Mouse (Mus musculus): Measurements from ENCODE around the gene Sgms2. TPM values are rescaled to one million over a fixed set of nuclear protein-coding genes. Genes with fewer than 3 reads are reported as not detected.
A peak's percentile ranks its signal among the peaks of the same experiment; 100 is the strongest.

The Sgms2 gene
- total RNA-seq, 2 experiments from 2014 or later = 4.3 to 6.0 TPM

DNA sequence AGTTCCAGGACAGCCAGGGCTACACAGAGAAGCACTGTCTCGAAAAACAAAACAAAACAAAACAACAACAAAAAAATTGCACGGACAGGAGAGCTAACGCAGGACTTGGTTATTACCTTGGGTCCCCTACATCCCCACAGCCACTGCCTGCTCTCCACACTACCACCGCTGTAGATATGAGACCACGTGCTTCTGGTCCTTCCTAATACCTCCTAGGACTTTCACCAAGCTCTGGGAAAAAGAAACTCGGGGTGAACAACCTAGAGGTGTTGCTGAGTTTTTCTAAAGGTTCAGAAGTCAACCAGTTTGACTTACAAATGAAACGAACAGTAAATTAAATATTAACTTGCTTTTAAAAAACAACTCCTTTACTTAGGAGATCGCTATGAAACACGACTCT is 2.8 kb downstream of the Sgms2 start:
- no peak for DNase-seq (ENCODE audit: low spot score in 2 of 2)

DNA sequence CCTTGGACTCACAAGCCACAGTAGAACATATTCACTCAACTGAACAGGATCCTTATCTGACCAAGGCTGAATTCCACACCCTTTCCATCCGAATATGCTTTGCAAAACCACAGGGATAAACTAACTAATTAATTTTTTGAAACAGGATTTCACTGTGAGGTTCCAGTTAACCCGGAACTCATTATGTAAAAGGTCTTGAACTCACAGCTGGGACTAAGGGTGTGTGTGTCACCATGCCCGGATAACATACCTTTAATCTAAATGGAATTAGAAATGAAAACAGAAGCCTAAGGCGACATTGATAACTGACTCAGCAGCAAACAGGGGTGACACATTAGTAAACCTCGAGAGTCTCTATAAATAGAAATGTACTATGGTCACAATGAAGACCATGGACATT is 5.8 kb downstream of the Sgms2 start:
- DNase-seq (ENCODE audit: low spot score in 2 of 2) = no peak

DNA sequence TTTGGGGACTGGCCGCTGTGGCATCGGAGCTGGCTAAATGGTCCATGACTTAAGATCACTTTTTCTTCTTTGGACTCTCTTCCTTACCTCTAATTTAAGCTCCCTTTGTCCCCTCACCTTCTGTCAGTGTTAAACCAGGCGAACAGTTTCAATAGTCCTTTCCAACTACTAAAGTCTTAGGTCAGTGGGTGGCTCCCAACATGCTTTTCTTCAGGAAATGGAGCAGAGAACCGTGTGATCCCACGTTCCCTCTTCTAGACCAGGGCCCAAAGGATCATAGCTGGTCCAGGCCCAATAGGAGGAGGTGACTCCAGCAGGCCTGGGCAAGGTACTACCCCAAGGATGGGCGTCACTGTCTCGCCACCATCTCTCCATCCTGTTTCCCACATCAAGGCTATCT is 7.6 kb downstream of the Sgms2 start:
- DNase-seq (ENCODE audit: low spot score in 2 of 2) = no peak

DNA sequence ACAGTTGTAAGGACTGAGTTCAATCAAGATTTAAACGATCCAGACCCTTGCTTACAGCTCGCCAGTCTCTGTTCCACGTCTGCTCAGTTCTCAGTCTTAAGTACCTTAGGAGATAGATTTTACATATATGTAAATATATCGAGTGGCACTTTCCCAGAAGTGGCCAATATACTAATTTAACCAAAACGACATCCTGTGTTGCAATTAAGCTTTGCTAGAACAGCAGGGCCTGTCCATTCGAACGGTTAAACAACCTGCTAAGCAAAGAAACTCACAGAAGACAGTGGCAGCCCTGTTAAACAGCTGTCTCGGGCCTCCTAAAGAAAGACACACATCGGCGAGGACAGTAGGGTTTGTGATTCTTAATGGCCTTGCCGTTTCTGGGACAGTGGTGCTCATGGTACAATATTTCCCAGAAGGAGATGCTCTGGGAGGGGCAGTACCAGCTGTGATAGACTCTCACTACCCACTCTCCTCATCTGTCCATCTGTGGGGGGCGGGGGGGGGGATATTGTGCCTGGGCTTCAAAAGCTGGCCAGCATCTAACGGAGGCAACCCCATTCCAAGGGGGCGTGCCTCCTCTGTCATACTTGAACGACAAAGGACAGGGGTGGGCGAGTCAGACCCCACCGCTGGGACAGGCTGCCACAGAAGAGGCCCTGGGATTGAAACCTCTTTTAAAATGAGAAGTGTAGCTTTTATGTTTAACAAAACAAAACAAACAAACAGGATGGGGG is 9.1 kb downstream of the Sgms2 start:
- DNase-seq (ENCODE audit: low spot score in 2 of 2) = no peak

DNA sequence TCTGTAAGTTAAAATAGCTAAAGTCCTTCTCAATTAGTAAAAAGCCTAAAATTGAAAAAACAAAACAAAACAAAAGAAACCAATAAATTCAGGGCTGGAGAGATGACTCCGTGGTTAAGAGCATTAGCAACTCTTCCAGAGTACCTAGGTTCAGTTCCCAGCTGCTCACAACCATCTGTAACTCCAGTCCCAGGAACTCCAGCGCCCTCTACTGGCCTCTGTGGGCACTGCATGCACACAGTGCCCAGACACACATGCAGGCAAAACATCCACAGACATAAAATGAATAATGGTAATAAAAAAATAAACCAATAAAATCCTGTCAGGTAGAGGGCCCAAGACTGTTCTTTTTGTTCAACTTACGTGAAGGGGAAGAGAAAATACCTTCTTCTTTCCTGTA is 10.6 kb downstream of the Sgms2 start:
- no peak for DNase-seq (ENCODE audit: low spot score in 2 of 2)

DNA sequence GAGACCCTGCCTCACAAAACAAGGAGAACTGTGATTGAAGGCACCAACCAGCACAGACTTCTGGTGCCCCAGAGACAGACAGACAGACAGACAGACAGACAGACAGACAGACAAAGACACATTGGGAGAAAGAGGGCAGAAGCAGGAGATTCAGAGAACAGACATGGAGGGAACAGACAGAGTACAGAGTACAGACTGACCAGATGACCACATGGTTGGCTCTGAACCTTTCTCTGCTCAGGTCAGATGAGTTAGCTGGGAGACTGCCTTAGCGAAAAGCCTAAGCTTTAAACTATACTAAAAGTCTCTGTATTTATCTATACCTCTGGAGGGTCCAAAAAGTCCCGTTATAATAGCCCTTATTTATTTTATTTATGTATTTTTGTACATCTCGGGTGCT is 11.8 kb downstream of the Sgms2 start:
- DNase-seq (ENCODE audit: low spot score in 2 of 2) = no peak

DNA sequence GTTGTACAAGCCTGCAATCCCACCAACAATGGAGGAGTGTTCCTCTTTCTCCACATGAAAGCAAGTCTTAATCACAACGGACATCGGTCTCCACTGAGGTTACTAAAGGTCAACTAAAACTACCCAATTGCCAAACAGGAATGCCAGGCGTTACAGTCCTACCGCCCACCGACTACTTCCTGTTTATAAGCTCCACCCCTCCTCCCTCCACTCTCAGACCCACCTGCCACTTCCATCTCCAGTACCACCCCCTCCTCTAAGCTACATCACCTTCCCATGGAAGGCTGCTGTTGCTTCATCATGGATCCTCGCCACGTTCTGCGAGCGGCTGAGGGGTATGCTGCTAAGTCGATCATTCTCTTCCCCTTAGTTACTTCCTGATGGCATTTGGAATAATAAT is 15.2 kb downstream of the Sgms2 start:
- no peak for DNase-seq (ENCODE audit: low spot score in 2 of 2)

DNA sequence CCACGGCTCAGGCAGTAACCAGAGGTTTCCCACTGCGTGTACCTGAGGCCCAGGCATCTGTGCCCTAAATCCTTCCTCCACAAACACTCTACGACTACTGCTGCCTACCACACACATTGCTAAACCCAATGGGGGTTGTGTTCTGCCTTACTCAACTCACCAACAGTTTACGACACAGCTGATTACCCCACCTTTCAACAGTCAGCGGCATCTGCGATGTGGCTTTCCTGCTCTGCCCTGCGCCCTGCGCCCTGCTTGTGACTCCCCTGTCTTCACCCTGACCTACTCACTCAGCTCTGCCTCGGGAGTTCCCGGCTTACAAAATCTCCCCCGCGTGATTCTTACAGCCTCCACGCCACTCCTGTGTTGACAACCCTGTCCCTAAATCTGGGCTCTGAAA is 16.7 kb downstream of the Sgms2 start:
- no peak for DNase-seq (ENCODE audit: low spot score in 2 of 2)

DNA sequence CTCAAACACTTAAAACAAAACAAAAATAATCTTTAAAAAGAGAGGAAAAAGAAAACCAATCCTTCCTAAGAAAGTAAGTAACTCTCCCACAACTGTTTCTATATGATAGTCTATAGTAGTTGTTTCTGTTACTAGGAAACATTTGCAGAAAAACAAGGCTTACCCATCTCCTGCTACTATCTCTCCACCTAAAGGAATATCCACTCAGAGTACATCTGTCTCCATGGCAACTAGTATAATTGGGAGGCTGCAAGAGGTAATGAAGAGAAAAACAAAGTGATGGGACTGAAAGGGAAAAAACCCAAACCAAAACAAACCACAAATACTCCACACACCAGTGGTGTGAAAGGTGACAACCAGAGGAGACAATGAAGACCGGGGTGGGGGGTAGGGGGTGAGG is 17.7 kb downstream of the Sgms2 start:
- DNase-seq (ENCODE audit: low spot score in 2 of 2) = no peak

DNA sequence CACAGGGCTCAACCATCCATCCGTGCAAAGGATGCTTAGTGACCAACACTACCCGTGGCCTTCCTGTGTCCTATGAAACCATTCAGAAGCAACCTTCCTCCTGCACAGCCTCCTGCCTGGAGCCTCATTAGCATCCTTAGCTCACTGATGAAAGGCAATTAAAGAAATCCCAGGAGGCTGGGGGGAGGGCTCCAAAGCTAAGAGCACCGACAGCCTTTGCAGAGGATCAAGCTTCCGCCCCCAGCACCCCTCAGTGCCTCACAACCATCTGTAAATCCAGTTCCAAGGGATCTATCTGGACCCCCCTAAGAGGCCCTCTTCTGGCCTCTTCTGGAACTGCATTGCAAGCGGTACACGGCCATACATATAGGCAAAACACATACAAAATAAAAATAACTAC is 19.4 kb downstream of the Sgms2 start:
- no peak for DNase-seq (ENCODE audit: low spot score in 2 of 2)

DNA sequence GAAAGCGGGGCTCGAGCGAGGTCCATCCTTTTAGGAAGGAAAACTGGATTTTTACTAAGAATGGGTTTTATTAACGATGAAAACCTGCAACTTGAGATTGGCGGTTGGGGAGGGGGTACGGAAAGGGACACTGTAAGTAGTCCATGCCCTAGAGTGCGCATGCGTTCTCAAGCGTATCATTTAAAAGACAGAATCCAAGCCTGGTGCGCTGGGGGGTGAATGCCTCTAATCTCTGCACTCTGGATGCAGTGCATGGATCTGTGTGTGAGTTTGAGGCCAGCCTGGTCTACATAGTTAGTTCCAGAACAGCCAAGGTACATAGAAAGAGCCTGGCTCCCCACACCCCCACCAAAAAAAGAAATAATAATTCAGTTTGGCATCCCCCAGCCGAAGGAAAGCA is 19.8 kb downstream of the Sgms2 start:
- DNase-seq (ENCODE audit: low spot score in 2 of 2) = no peak

DNA sequence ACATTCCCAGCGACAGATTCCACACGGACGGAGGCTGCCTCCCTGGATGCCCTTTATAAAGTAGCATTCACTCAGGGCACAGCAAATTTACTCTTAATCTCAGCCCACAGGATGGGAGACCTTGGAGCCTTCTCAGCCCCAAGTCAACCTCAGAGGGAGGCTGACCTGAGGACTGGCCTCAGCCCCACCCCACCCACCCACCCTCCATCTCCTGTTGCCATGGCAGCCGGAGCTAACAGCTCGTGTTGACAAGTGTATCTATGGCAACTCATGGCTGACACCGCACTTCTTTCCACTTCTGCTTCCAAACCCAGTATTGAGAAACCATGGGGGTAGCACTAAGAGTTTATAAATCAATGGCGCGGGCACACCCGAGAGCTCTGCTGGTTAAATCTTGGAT is 20.4 kb downstream of the Sgms2 start:
- peak in 1 of 2 experiments; percentile 17 for DNase-seq (ENCODE audit: low spot score in 2 of 2)

DNA sequence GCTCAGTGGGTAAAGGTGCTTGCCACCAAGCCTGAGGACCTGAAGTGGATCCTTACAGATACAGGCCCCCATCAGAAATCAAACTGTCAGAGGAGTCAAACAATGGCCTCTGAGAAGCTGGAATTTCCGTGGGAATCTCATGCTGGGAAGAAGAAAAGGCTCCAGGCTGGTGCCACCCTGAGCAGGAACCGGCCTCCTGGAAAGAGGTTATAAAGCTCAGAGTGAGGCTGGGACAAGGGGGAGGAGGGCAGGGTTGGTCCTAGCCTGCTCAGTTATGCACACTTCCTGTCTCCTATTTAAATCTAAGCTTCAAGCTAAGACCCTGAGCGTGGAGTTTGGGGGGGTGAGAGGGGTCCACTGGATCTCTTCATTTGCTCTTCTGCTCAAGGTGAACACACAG is 21.6 kb downstream of the Sgms2 start:
- no peak for DNase-seq (ENCODE audit: low spot score in 2 of 2)

DNA sequence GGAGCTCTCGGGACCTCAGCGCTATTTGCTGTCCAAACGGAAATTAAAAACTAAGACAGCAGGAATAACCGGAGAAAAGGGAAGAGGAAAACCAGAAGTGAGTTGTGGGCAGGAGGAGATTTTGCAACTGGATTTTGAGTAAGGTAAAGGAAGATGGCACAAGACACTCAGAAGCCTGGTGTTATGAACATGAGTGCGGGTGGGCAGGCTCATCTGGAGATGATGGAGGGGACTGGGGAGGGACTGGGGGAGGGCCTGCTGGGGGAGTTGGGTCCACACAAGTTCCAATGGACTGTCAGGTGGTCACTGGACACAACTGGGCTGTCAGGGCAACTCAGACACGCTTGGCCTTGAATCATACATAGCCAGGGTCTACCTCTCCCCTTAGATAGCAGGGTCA is 24.8 kb downstream of the Sgms2 start:
- no peak for DNase-seq (ENCODE audit: low spot score in 2 of 2)

DNA sequence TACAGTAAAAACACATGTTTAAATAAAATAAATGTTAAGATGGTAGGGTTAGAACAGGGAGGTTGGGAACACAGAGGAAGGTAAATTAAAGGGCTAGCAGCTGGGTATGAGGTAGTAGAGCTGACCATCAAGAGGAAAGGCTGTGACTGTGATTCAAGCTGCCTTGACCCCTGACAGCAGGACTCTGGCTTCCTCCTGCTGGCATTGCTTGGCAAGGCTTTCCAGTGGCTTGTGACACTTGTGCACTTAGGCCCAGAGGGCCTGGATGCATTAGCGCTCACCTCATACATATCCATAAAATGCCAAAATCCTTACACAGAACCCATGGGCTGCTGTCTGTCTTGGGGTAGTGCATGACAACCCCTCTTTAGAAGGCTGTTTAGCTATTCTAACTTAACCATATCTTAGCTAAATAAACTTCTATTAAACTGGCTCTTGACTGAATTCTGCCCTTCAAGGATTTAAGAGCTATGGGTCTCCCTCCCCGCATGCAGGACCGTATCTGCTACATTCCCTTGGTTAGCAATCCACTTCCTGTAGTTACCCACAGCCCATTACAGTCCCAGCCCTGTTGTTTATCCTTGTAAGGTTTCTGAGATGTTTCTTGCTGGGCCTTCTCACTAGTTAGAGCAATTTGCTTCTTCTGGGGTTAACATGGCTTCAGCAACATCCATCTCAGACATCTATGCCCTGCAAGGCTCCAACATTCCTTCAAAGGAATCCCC is 25.5 kb downstream of the Sgms2 start:
- DNase-seq (ENCODE audit: low spot score in 2 of 2) = no peak

DNA sequence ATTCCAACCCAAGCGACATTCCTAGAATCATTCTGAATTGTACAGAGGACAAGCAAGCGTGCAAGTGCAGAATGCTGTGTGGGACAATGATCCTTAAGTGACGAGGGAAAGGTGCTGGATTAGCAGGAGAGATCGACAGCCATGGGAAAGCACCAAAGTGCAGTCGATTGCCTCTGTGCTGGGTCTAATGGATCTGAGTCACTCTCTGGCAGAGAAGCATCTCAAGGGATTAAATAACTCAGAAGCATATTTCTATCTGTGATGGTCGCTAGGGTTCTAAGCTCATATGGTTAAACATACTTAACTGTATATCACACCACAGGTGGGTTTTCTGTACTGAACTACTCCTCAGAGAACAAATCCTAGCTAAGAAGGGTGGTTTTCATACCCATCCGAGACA is 118.2 kb downstream of the Sgms2 start:
- no peak for DNase-seq (ENCODE audit: low spot score in 2 of 2)

DNA sequence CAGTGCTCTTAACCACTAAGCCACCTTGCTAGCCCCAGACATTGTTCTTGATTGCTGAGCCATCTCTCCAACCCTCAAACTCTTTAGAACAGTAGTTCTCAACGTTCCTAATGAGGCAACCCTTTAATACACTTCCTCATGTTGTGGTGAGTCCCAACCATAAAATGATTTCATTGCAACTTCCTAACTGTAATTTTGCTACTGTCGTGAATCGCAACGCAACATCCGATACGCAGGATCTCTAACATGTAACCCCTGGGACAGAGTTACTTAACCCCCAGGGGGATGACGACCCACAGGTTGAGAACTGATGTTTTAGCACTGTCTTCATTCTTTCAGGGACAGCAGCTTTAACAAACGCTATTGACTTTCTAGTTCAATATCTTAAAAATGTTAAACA is 122.5 kb downstream of the Sgms2 start:
- DNase-seq (ENCODE audit: low spot score in 2 of 2) = no peak

DNA sequence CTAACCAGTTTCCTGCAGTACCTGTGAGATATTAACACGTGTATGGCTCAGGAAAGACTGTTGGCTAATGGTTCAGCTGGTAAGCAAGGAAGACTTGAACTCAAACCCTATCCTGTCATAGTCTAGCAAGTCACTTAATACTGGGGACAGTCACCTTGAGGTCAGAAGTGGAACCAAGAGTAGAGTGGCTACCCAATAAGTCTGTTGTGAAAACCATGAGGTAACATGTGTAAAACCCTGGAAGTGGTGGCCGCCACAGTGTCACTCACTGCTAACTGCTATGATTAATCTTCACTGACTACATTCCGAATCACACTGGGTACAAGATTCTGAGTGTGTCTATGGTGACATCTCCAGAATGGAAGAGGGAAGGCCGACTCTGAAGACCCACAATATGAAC is 123.8 kb downstream of the Sgms2 start:
- DNase-seq (ENCODE audit: low spot score in 2 of 2) = no peak

DNA sequence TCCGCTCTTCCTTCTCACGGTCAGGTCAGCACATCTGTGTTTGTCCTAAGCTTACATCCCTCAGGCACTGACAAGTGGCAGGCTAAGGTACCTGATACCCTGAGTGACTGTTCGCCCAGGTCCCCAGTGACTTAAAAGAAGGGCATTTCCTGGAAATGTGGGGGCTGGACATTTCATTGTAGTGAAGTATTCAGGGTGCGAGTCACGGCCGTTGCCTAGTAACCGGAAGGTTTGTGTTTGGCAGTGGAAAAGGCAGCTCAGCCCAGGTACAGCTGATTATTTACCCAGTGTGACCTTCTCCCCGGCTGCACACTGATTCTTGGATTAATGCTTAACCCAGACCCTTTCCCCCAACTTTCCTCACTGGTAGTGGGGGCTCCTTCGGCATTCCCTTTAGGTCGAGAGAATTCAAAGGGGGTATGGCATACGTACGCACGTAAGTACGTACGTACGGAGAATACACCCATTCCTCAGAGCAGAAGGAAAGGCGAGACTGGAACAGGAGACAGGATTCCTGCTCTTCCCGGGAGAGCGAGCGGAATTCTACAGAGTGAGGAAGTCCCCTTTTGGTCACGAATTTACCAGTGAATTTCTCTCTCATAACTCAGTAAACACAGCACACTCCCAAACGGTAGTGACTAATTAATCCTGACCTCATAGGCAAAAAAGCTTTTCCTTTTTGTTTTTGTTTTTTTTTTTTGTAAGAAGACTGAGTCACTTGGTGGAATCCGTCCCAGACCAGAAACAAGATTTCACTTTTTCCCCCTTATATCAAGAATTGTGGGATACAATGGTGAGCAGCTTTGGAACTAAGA is 126.4 kb downstream of the Sgms2 start:
- DNase-seq (ENCODE audit: low spot score in 2 of 2) = no peak

DNA sequence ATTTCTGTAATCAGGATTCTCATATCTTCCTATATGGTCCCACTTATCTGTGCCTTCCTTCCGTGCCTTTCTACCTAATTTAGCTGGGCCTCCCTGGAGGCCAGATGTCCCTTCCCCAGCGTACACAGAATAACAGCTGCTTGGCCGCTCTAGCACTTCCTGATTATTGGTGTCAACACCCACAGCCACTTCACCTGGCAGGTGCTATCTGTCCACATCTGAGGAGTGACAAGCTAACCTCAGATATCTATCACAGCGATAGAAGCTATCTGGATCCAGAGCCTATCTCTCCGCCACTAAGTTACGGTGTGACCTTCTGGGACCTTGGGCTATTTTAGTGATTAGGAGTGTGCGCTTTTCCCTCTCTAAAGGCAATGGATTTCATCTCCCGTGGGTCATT is 127.0 kb downstream of the Sgms2 start:
- no peak for DNase-seq (ENCODE audit: low spot score in 2 of 2)

DNA sequence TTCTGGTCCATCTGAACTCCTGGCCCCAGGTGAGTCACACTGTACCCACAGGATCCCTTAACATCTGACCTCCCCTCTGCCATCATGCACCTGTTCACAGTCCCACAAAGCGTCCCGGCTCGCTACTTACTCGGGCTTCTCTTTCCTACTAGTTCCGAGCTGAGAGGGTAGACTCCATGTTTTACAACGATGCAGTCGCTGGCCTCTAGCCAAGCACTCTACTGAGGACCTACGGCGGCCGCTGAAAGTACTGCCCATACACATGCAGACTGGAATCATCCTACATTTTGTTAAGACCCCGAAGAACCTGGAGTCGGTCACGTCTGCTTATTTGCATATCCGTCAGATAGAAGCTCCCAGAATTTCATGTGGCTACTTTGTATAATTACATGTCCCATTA is 127.6 kb downstream of the Sgms2 start:
- no peak for DNase-seq (ENCODE audit: low spot score in 2 of 2)

DNA sequence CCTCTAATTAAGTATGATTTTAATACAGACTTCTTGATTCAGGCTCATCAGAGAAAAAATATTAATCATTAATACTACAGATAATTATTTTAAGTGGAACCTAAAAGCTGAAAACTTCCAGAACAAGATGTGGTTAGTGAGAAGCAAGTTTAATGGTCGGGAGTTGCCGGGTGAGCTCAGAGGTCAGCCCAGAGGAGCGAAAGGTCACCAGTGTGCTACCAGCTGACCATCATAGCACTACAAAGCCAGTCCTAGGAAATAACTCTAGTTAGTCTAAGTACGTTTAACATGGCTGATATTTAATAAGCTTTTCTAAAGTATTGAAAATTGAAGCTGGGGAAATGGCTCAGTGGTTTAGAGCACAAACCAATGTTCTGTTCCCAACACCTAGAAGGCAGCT is 129.3 kb downstream of the Sgms2 start:
- DNase-seq (ENCODE audit: low spot score in 2 of 2) = no peak

All from layer of hippocampus, postnatal 14 days (tissue).